Mouse (Mus musculus) skeletal muscle tissue, adult 2 months (tissue): Measurements from ENCODE around the gene Defb29.

ENCODE experiments used
- DNase-seq: peaks from one replicate; pipeline ENCODE4 v3.0.0-alpha.2; 2012; ENCODE audit warnings: low read depth, low spot score

Defb29 gene

DNA sequence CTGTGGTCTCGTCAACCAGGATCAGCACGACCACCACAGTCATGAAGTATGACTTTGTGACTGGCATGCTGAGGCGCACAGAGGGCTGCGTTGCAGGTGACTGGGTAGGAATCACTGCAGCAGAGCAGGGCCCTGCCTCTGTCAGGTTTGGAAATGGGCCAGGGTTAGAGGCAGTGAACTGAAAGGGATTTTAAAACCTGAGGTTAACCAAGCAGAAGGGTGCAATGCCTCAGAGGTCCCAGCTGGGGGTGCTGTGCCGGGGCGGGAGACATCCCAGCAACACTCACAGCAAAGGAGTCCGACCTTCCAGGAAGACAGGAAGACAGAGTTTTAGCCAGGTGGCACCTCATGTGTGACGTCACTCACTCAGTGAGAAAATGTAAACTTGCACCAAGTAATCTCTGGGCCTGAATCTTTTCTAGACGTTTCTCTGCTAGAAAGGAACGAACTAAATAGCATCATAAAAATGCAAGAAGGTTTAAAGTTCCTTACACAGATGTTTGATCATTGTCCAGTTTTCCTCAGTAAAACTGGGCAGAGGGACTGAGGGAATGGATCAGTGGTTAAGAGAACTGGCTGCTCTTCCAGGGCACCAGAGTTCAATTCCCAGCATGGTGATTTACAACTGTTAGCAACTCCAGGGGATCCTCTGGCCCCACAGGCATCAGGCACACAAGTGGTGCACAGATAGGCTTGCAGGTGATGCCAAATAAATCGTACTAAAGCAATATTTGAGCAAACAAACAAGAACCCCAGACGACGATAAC, at the start of gene Defb29:
TSS of gene Defb29 (minus strand) at position 155 of the 767 bp plus-strand sequence.
- DNase-seq: no peak

DNA sequence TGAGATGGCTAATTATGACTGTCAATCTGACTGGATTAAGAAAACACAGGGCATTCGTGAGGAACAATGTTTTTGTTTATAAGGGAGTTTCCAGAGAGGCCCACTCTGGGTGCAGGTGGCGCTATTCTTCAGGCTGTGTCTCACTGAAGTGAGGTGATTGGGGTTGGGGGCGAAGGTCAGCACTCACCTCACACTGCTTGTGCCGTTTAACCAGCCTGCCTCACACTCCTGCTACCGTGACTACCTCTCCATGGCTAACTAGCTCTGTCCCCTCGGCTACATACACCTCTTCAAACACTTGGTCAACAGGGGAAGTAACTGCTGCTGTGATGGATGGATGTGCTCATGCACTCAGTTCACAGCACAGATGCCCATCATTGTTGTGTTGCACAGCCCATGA, 49.1 kb upstream of the Defb29 start:
- no peak for DNase-seq

DNA sequence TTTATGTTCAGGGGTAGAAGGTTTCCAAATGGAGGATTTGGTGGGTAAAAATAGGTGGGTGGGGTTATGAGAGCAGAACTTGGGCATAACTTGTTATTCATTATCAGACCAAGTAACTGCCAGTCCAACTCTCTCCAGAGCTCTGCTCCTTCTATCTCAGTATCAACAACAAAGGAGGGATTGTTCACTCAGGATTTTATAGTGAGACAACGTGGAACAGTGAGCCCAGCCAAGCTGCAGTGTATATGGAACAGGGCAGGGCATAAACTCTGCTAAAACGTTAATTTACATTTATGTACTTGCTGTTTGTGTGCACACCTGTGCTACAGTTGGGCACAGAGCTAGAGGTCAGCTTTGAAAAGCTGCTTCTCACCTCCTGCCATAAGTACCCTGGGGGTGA, 48.6 kb upstream of the Defb29 start:
- no peak for DNase-seq

DNA sequence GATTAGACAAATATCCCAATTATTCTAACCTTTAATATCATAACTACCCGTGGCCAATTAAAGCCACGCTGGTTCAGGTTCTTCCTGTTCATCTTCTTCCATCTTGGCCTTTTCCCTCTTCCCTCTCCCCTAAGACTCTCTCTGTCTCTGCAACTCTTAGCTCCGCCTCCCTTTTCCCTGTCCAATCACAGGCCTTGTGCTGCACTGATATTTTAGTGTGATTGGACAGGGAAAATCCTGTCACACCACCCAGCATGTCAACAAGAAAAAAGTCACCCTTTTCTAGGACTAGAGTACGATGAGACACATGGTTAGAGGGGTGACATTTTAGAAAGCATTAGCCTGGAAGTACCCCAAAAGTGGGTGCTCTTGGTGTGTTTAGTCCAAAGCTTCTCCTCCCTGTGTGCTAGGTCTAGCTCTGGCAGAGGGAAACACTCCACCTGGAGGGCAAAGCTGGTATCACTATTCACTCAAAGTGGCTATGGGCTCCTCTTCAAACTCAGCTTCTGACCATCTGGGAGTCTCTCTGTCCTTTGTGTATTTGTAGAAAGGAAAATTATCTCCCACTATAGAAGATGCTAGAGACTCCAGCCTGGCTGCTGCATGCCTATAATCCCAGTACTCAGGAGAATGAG, 47.1 kb upstream of the Defb29 start:
- DNase-seq: no peak

DNA sequence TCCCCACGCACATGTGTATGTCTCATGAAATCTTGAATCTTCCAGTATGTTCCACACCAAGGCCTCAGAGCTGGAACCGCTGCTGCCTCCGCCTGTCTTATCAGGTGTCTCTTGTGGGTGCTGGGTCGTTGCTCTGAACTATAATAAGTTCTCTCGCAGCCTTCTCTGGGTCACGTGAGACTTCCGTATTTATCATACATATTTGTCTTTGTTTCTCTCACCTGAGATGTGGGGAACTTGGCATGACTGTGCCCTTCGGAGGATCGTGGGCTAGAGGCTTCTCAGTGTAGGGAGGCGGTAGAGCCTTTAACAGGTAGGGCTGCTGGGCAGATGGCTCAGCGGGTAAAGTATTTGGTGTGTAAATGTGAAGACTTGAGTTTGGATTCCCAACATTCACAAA, 40.7 kb upstream of the Defb29 start:
- no peak for DNase-seq

DNA sequence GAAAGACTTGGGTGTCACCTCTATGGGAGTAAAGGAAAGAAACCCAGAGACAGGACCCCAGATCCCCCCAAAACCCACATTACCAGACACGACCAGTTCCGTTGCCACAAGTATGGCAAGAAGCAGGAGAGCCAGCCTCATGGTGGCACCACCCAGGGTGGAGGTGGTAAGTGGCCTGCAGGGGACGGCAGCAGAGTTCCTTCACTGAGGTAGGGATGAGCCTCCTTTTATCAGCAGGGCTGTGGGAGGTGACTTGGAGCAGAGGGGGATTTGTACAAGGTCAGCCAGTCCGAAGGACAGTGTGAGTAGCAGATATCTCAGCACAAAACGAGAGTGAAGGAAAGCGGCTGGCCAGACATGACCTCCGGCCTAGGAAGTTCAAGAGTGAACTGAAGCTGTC, 40.2 kb upstream of the Defb29 start, which contains the start of gene Defb19:
TSS of gene Defb19 (minus strand) at position 206 of the 400 bp plus-strand sequence.
- DNase-seq: no peak

DNA sequence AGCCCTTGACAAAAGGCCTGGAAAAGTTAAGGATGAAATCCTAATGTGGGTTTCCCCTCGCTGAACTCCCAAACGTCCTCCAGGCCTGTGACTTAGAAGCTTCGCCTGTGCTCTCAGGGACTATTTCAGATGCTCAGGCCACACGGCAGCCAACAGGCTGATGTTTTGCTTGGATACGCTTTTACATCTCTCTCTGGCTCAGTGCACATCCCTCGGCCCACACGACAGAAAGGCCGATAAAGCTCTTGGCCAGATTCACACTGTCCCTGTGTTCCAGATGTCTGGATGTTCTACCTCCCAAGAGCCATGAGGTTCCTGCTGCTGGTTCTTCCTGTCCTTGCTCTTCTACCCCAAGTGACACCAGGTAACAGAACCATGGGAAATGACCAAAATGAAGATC, 33.6 kb upstream of the Defb29 start:
- DNase-seq: no peak

DNA sequence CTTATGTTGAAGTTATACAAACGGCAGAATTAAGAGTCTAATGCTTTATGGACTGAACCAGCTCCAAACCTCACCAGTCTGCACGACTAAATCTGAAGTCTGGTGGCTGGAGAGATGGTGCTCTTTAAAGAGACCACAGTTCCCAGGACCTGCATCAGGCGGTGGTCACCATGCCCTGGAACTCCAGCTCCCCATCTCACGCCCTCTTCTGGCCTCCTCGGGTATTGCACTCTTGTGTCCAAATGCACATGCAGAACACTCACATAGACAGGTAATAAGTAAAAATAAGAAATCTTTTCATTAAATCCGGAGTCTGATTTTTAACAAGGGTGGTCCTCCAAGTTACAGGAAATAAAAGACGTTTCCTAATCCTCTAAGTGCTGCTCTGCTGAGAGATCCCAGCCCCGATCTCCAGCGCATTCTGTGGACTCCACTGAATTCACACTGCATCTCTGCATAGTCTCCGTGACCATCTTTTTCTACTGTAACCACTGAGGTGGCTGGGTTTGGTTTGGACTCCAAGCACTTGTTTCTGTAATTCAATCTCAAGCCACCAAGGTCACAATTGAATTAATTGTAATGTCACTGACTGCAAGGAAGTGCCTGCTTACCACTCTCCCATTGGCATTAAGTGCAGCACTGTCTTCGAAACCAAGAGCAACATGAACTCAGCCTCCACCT, 32.4 kb upstream of the Defb29 start, which contains the start of gene Defb21:
TSS of gene Defb21 (plus strand) at position 631 of the 681 bp plus-strand sequence.
- no peak for DNase-seq

DNA sequence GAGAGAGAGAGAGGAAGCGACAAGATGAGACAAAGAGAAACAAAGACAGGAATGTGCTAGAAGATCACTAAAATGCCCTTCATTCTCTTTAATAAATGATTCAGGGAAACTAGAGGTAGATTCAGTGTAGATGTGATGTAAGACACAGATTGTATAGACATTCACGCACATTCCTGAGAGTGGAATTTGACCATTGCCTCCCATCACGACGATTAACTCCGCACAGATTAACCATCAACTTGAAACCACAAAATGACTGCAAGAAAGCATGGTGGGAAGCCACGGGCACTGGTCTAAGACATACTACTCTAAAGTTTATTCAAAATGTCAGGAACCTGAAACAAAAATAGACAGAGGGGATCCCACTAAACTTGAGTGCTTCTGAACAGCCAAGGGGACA, 30.4 kb upstream of the Defb29 start:
- no peak for DNase-seq

DNA sequence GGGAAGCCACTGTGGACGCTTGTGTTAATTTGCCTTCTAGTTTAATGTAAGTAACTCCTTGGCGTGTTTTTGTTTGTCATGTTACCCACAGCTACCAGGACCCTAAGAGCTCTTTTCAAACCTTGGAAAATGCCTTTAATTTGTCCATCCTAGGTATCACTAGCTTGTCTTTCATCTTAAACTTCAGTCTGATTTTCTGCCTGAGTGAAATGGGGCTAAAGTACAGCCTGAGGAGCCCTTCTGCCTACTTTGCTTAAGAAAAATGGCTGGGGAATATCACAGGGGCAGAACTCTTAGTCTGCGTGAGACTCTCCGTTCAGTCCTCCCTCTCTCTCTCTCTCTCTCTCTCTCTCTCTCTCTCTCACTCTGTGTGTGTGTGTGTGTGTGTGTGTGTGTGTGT, 30.0 kb upstream of the Defb29 start:
- DNase-seq: no peak

DNA sequence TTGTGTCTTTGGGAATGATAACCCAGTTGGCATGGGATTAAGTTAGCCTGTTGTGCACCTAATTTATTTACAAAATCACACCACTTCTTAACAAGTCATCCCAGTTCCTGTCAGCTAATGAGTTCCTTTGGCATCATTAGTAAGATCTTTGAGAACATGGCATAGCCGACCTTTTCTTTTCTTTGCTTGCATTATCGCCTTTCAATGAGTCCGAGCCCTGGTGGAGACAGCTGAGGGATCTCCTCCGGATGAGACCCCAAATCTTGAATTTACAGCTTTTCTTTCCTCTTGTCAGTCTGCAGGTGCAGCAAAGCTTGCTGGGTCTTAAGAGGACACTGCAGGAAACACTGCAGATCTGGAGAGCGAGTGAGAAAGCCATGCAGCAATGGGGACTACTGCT, 29.1 kb upstream of the Defb29 start, which contains the start of gene Gm17416:
TSS of gene Gm17416 (plus strand) at position 301 of the 400 bp plus-strand sequence.
- no peak for DNase-seq

DNA sequence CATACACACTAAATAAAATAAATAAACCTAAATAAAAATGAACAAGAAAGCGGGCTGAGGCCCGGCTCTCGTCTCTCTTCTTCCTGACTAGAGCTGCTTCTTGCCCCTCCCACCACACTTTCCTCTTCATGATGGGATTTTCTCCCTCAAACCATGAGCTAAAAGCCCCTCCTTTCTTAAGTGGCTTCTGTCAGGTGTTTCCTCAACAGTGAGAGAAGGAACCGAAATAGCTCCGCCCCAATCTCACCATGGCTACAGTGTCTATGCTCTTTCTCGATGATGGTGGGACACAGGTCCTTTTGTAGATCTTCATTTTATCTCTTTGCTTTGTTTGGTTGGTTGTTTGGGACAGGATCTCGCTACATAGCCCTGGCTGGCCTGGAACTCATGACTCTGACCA, 16.8 kb upstream of the Defb29 start:
- no peak for DNase-seq

DNA sequence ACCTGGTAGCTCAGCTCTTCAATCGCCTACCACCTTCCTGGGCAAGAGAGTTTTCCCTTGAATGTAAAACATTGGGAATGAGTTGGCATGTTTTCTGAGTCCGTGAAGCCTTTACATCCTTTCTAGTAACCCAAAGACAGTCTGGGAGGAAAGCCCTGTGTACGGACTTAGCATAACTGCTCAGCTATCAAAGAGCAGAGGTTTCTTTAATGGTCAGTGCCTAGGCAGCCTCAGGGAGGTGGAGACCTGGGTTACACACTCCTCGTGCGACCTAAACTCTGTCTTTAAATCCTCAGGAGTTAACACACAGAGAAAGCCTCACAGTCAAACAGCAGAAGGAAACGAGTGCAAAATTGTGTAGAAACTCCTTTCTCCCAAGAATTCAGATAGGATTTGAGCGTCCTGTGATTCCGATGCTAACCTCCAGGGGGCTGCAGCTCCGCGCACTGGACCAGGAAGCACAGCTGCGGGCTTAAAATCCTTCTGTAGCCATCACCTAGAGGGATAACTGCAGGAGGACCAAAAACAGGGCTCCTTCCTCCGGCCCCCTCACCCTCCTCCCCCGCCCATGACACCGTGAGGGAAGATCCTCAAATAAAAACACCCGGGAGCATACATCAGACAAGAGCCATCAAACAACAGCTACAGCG, 14.0 kb upstream of the Defb29 start:
- DNase-seq: no peak

DNA sequence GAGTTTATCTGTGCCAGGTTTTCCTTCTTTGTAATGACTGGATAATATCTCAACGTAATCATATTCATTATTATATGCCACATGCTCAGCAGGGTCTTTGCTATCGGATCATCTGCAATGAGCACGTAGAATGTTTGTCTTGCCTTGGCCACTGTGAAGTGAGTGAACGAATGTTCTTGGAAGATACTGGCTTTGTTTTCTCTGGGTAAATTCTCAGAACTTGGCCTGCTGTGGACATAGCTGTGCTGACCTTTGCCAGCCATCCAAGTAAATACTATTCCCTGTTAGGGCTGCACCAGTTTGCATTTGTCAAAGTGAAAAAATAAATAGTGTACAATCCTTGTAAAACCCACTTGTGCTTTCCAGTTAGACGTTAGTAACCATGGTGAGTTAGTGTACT, 8.2 kb upstream of the Defb29 start:
- DNase-seq: no peak

DNA sequence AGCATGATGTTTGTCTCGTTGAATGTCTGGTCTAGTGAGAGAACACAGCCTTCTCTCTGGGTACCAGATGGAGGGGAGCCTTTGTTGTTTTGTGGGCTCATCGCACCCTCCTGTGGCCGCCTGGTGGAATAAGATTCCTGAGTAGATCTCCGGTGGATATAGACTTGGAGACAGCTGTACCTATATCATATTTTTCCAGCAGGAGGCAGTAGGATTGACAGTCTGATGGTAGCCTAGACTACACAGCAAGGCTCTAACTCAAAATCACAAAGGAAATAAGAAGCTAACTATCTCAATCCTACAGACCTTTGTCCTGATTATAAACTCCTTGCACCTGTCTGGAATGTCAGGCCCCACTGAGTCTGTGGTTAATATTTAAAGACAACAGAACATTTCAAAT, 4.8 kb upstream of the Defb29 start:
- no peak for DNase-seq

DNA sequence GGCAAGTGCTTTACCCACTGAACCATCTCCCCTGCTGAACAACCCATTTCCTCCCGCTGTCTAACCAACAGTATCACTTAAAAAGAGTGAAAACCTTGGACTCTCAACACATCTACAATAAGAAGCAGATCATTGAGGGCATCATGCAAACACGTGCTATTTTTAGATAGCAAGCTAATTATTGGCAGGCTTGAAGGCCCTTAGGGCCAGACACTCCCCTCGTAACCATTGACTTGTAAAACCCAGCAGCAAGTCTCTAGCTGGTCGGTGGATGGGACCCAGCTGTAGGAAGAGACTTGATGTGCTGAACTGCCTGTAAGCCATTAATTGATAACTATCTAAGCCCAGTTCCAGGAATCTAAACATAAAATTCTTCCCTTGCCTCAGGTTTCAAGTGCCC, 3.6 kb upstream of the Defb29 start:
- no peak for DNase-seq

DNA sequence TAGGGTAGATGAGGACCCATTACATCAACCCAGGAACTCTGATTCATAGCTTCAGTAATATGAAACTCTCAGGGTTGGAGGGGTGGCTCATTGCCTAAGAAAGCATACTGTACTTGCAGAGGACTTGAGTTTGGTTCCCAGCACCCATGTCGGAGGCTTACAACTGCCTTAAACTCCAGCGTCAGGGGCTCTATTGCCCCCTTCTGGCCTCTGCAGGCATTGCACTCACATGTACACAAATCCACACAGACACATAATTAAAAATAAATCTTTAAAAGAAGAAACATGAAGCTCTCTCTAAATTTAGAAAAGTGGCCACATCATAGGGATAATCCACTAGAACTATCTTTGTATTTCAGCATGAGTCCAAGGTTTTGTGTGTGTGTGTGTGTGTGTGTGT, 3.0 kb upstream of the Defb29 start:
- DNase-seq: no peak

DNA sequence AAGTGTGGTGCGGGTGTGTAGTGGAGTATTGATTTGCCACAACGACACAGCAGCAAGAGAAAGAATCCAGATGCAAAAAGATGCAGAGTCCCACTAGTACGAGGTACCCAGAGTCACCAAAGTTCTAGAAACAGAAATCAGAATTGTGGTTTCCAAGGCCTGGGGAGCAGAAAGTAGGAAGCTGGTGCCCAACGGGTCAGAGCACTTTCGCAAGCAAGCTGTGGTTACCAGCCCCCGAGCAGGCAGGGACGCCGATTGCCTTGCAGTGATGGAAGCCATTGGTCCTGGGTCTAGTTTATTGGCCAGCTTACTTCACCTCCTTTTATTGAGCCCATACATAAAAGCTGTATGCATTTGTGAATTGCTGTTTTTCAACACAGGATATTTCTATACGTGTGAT, 2.1 kb upstream of the Defb29 start:
- no peak for DNase-seq

DNA sequence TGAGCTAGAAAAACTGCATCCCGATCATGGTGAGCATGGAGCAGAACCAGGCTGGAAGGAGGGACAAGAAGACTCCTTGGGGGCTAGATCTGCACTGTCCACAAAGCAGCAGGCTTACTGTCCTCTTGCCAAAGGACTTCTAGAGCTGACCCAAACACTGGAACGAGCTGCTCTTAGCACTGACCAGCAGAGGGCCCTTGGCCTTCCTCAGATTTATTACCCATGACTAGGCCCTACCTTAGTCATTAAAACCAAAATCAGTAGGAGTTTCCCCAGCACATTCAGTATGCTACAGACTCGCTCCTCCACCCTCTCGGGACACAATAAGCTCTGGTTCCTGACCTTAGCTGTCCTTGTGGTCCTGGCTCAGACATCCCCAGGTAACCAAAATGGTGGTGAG, 21.9 kb downstream of the Defb29 start, which contains the start of gene Defb28:
TSS of gene Defb28 (plus strand) at position 275 of the 400 bp plus-strand sequence.
- DNase-seq: no peak

DNA sequence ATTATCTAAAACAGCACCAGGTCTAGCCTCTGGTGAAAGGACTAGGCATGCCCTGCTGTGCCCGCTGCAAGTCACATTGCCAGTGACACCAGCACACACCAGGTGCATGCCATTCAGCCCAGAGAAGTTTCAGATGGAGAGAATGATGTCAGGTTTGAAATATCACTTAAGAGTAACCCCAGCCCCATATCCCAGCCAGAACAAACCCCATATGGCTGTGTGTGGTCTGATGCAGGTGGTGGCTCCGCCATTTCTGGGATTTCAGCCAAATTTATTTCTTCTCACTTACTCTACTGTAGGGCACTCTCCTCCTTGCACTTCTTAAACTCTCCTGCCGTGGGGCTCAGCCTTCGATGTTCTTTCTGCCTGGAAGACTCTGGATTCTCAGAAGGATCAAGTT, 23.8 kb downstream of the Defb29 start:
- no peak for DNase-seq

DNA sequence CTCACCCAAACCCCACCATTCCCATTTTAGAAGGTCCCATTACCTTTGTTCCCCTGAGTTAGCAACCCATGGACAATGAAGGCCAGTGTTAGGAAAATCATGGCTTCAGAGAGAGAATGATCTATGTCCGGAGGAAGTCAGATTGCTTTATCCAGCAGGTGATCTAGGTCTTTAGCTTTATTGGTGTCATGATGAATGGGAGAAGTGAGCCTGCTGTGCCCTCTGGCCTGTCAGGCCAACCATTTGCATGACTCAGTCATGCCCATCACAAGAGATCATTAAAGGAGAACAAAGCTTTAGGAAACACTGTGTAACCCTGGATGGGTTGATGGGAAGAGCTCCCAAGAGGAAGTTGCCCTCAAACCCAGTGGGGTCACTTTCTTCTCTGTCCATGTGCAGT, 28.3 kb downstream of the Defb29 start, which contains the start of gene Defb26:
TSS of gene Defb26 (minus strand) at position 101 of the 400 bp plus-strand sequence.
- DNase-seq: no peak

DNA sequence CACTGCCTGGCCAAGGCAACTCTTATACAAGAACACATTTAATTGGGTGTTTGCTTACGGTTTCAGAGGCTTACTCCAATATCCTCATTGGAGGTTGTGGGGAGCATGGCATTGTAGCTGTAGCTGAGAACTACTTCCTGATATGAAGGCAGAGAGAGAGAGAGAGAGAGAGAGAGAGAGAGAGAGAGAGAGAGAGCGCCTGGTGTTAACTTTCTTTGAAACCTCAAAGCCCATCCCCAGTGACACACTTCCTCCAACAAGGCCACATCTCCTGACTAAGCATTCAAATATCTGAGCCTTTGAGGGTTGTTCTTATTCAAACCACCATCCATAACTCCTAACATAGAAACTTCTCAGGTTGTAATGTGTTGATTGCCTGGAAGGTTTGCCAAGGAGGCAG, 35.9 kb downstream of the Defb29 start:
- DNase-seq: no peak
